Mouse (Mus musculus) ES-E14 (cell line): Measurements from ENCODE around the gene Timm8a1. TPM values are rescaled to one million over a fixed set of nuclear protein-coding genes. Genes with fewer than 3 reads are reported as not detected.

Source experiments
- DNase-seq: peaks from one replicate; pipeline ENCODE4 v3.0.0-alpha.2; 2013; ENCODE audit warnings: low read depth, low spot score
- H3K27ac ChIP-seq: 2 replicates; pipeline ENCODE4 v1.5.1; 2012; ENCODE audit warnings: low read depth, mild to moderate bottlenecking, low read length, moderate library complexity, mixed read lengths; ENCODE audit not compliant: poor library complexity, insufficient read depth, severe bottlenecking
- H3K36me3 ChIP-seq: 2 replicates; pipeline ENCODE4 v1.6.1; 2012; ENCODE audit warnings: mild to moderate bottlenecking, low read length, moderate library complexity, mixed read lengths; ENCODE audit not compliant: control insufficient read depth, poor library complexity, insufficient read depth, severe bottlenecking
- H3K4me1 ChIP-seq, 2 experiments: fragments of 150-350 bp in 1 of 2; sonication (generic) in 1 of 2; 2 replicates each; pipeline ENCODE4 v1.6.1; 2012; ENCODE audit warnings: low read length in 2 of 2, mild to moderate bottlenecking in 1 of 2, mixed read lengths in 1 of 2; ENCODE audit not compliant: control insufficient read depth in 2 of 2, insufficient read depth in 2 of 2, poor library complexity in 1 of 2
- H3K4me3 ChIP-seq, 2 experiments: fragments of 150-350 bp in 1 of 2; sonication (generic) in 1 of 2; 2 replicates each; pipeline ENCODE4 v1.5.1; 2012; ENCODE audit warnings: low read length in 2 of 2, low read depth in 1 of 2, mild to moderate bottlenecking in 1 of 2, mixed read lengths in 1 of 2; ENCODE audit not compliant: insufficient read depth in 1 of 2, poor library complexity in 1 of 2, severe bottlenecking in 1 of 2
- H3K9ac ChIP-seq: 2 replicates; pipeline ENCODE4 v1.6.1; 2012; ENCODE audit warnings: low read depth, mild to moderate bottlenecking, low read length, mixed read lengths; ENCODE audit not compliant: poor library complexity, insufficient read depth, severe bottlenecking
- H3K9me3 ChIP-seq: fragments of 150-350 bp; sonication (generic); 2 replicates; pipeline ENCODE4 v1.6.1; 2012; ENCODE audit warnings: low read depth, mild to moderate bottlenecking, low read length; ENCODE audit not compliant: control insufficient read depth, insufficient read depth
- CHD2 ChIP-seq: IDR thresholded peaks from 2 replicates; pipeline ENCODE4 v1.6.1; 2014; ENCODE audit warnings: mild to moderate bottlenecking, low read depth, low read length, inconsistent platforms
- HCFC1 ChIP-seq: IDR thresholded peaks from 2 replicates; pipeline ENCODE4 v1.6.1; 2012; ENCODE audit warnings: low read length, inconsistent platforms, borderline replicate concordance; ENCODE audit not compliant: insufficient read depth
- MAFK ChIP-seq: IDR thresholded peaks from 2 replicates; pipeline ENCODE4 v1.6.1; 2014; ENCODE audit warnings: mild to moderate bottlenecking, low read depth, low read length, inconsistent platforms; ENCODE audit not compliant: insufficient read depth
- ZC3H11A ChIP-seq: IDR thresholded peaks from 2 replicates; pipeline ENCODE4 v1.6.1; 2012; ENCODE audit warnings: low read depth, mild to moderate bottlenecking, inconsistent platforms, low read length, borderline replicate concordance
- ZNF384 ChIP-seq: IDR thresholded peaks from 2 replicates; pipeline ENCODE4 v1.6.1; 2012; ENCODE audit warnings: low read depth, low read length, inconsistent platforms
- in situ Hi-C, 2 experiments: fragments of 600-800 bp; cut with MboI; formaldehyde crosslinking; loops; one replicate each; pipeline ENCODE4 v1.15.1; 2025; ENCODE audit warnings: low sequenced_read_pairs in 2 of 2, inconsistent platforms in 1 of 2; ENCODE audit not compliant: unreplicated experiment in 2 of 2
- total RNA-seq: library from RNA; depleted of rRNA; stranded (reverse); fragments of 300-350 nt; gene quantifications from 2 replicates; pipeline ENCODE4 v1.2.3, GENCODE M21; 2012; rRNA removed

Gene Timm8a1
- 20.2 and 42.4 TPM in 2 replicates for total RNA-seq

DNA sequence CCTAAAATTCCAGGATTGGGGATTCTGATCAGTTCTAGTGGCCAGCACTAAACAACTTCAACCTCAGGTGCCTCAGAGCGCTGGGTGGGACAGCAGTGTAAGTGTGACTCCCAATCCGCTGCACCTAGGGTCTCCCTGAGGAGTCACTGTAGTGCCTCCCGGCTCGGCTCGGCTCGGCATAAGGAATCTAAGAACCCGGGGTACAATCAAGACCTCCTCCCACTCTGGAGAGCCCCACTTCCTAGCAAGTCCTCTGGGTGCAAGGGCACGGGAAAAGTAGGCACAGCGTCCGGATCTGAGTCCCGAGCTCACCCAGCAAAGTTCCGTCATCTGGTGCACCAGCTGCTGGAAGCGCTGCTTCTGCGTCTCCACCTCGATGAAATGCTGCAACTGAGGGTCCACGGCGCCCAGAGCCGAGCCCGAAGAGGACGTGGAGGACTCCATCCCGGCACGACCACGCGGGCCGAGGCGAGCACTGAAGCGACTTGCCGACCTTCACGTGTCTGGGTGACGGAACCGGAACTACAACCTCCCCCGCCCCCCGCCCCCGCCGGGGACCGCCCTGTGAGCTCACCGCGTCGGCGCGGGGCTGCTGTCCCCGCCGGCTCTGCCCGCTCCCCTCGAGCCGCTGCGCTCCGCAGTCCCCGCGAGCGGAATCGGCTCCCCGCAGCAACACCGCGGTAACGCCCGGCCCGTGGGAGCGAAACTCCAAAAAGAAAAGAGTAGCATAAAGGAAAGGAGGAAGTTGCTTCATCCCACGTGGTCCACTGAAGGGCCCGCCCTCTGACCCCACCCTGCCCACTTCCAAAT lies at the start of gene Timm8a1:
Timm8a1 (minus strand) TSS at position 721 of the 810 bp plus-strand sequence.
- Histone ChIP-seq H3K9me3 (no peaks in the 10 kb centered on the region), H3K36me3 (no peaks in the 10 kb centered on the region; the same call in 1 of the 2 replicates), H3K27ac (peak within 1 kb of the TSS; percentile 91), H3K9ac (peak within 1 kb of the TSS; percentile 97), H3K4me1 (0 out of 4 replicates have a peak, but pooled peaks cover 0 to 2% of the 10 kb centered on the region in 2 experiments), H3K4me3 (peak within 1 kb of the TSS; percentile 89 to 94)
- in situ Hi-C loops, result no loop called here
- no peak for DNase-seq
- TF ChIP-seq HCFC1 (no peak), ZC3H11A (no peak), MAFK (no peak), ZNF384 (no peak), CHD2 (no peak)

DNA sequence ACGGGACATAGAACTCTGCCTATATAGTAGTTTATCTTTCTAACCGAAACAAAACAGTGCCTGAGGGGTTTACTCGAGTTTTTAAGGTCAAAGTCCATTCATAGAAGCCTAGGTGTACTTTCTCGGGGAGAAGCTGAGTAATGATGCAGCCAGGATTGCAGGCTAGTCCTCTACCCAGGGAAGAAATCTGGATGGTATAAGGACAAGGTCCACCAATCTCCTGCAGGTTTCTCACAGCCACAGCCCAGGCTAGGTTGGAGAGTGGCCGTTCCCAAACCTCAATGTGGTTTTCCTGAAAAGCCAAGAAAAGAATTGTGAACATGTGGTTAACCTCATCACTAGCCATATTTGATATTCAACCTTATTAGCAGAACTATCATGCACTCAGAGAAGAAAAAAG lies 48.2 kb upstream of the Timm8a1 start:
- Histone ChIP-seq H3K27ac (no peak overlapping the region), H3K4me3 (no peak overlapping the region), H3K4me1 (no peaks in the 10 kb centered on the region), H3K9ac (no peak overlapping the region), H3K36me3 (peaks cover 12% of the 10 kb centered on the region), H3K9me3 (no peaks in the 10 kb centered on the region)
- in situ Hi-C loops, result no loop called here
- DNase-seq, result no peak
- TF ChIP-seq ZNF384 (no peak), MAFK (no peak), HCFC1 (no peak), CHD2 (no peak), ZC3H11A (no peak)

DNA sequence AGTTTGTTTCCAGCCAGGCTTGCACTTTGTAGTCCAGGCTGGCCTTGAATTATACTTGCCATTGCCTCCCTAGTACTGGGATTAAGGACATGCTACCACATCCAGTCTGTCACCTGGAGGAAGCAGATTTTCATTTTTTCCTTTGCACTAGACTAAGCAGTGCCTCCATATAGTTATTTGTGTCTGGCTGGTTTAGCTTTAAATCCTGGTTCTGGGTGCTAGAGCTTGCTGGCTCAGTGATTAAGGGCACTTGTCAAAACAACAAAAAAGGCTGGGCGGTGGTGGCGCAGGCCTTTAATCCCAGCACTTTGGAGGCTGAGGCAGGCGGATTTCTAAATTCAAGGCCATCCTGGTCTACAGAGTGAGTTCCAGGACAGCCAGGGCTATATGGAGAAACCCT lies 47.3 kb upstream of the Timm8a1 start:
- DNase-seq, result no peak
- no peaks in the 10 kb centered on the region for H3K9me3 ChIP-seq
- peak overlapping the region in 1 of 2 experiments; percentile 12; a peak in 1 of 4 replicates for H3K4me3 ChIP-seq
- in situ Hi-C loops, result no loop called here
- H3K27ac ChIP-seq, result no peak overlapping the region
- TF ChIP-seq MAFK (no peak), ZC3H11A (no peak), CHD2 (no peak), ZNF384 (no peak), HCFC1 (no peak)
- H3K4me1 ChIP-seq, result no peaks in the 10 kb centered on the region
- H3K36me3 ChIP-seq, result peaks cover 12% of the 10 kb centered on the region
- H3K9ac ChIP-seq, result peak overlapping the region; percentile 50; the same call in 1 of the 2 replicates

DNA sequence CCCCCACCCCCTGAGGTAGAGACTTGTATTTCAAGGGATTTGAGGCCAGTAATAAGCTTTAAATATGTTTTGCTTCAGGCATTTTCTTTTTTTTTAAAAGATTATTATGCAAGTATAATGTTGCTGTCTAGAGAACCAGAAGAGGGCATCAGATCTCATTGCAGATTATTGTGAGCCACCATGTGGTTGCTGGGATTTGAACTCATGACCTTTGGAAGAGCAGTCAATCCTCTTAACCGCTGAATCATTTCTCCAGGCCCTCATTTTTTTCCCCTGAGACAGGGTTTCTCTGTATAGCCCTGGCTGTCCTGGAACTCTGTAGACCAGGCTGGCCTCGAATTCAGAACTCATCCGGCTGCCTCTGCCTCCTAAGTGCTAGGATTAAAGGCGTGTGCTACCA lies 46.6 kb upstream of the Timm8a1 start:
- Histone ChIP-seq H3K4me3 (peak overlapping the region in 1 of 2 experiments; percentile 25; a peak in 1 of 4 replicates), H3K4me1 (no peaks in the 10 kb centered on the region), H3K9me3 (no peaks in the 10 kb centered on the region), H3K9ac (peak overlapping the region; percentile 50; the same call in 1 of the 2 replicates), H3K27ac (no peak overlapping the region; the same call in 1 of the 2 replicates), H3K36me3 (peaks cover 12% of the 10 kb centered on the region)
- TF ChIP-seq ZNF384, result no peak
- TF ChIP-seq ZC3H11A, result no peak
- TF ChIP-seq HCFC1, result no peak
- no peak for TF ChIP-seq MAFK
- no peak for TF ChIP-seq CHD2
- no peak for DNase-seq
- in situ Hi-C loops, result no loop called here
